Mouse (Mus musculus) liver, embryonic 12.5 days (tissue): Measurements from ENCODE around the gene Ints1. TPM values are rescaled to one million over a fixed set of nuclear protein-coding genes. Genes with fewer than 3 reads are reported as not detected.

ENCODE experiments used
- microRNA-seq: library from miRNA; unstranded; fragments of <30 nt; microRNA quantifications from one replicate; pipeline ENCODE4, GENCODE M21; 2017
- polyA plus RNA-seq: library from polyadenylated mRNA; unstranded; fragments of >200 nt; fragmentation: Nextera tagmentation; extraction: Ambion mirVana; gene quantifications from 2 replicates; pipeline ENCODE4 v1.2.1, GENCODE M21; 2016

The Ints1 gene
- polyA plus RNA-seq, 1 experiment from 2014 or later: 21.8 TPM

Small RNAs within 50 kb of the gene (microRNA-seq; reads per million reads assigned to microRNA genes)
- gene Mir7037: not detected

Other genes with a start within 250 kb of the Ints1 start
- gene Uncx, start 232.2 kb downstream of the Ints1 start, polyA plus RNA-seq: not detected in 2 replicates
- gene Micall2, start 39.3 kb downstream of the Ints1 start, polyA plus RNA-seq: 15.5 and 18.3 TPM in 2 replicates
- 47.7 and 48.9 TPM in 2 replicates for gene Mafk, start 15.8 kb upstream of the Ints1 start, polyA plus RNA-seq
- gene Tmem184a, start 44.2 kb upstream of the Ints1 start, polyA plus RNA-seq: 1.6 TPM in 2 replicates
- gene Gm26938, start 50.7 kb upstream of the Ints1 start, polyA plus RNA-seq: not detected in 2 replicates
- 75.6 and 80.9 TPM in 2 replicates for gene Psmg3, start 51.2 kb upstream of the Ints1 start, polyA plus RNA-seq
- gene Elfn1, start 132.3 kb upstream of the Ints1 start, polyA plus RNA-seq: 0.05 and 0.14 TPM in 2 replicates